Mouse (Mus musculus) adrenal gland, adult 2 months (tissue): ENCODE data around the gene Cgas. TPM values are rescaled to one million over a fixed set of nuclear protein-coding genes. Genes with fewer than 3 reads are reported as not detected.

ENCODE experiments used
- DNase-seq: peaks from one replicate; pipeline ENCODE4 v3.0.0; 2021
- polyA plus RNA-seq: library from polyadenylated mRNA; depleted of rRNA; stranded (reverse); fragments of >200 nt; gene quantifications from 2 replicates; pipeline ENCODE4 v1.2.3, GENCODE M21; 2012
- total RNA-seq, 2 experiments: library from RNA; stranded (reverse); gene quantifications; 2 replicates each; pipeline ENCODE4 v1.2.3; 2021

The Cgas gene
- total and polyA plus RNA-seq, 3 experiments: 0.52 to 0.73 (median 0.67) TPM

GRCm38 (mm10) chr9:78457026-78457425 is 14.0 kb upstream of the Cgas start:
- no peak for DNase-seq

GRCm38 (mm10) chr9:78451382-78451781 is 8.3 kb upstream of the Cgas start:
- no peak for DNase-seq

- DNase-seq: no peak
Measured at GRCm38 (mm10) chr9:78450404-78450803, 7.4 kb upstream of the Cgas start.

GRCm38 (mm10) chr9:78447973-78448873 is 5.2 kb upstream of the Cgas start, which contains the start of the genes Mto1 and Gm17324:
TSS of gene Mto1 (plus strand) at chr9:78448208.
TSS of gene Gm17324 (minus strand) at chr9:78448786.
- DNase-seq: peak; percentile 93

GRCm38 (mm10) chr9:78447606-78447972 is 4.6 kb upstream of the Cgas start:
- no peak for DNase-seq

- no peak for DNase-seq
Measured at GRCm38 (mm10) chr9:78442237-78442578, 829 bp downstream of the Cgas start.

- DNase-seq: no peak
Measured at GRCm38 (mm10) chr9:78439426-78439825, 3.6 kb downstream of the Cgas start.

GRCm38 (mm10) chr9:78432471-78432870 is 10.6 kb downstream of the Cgas start:
- no peak for DNase-seq

GRCm38 (mm10) chr9:78430486-78430885 is 12.6 kb downstream of the Cgas start:
- DNase-seq: no peak

GRCm38 (mm10) chr9:78429551-78429950 is 13.5 kb downstream of the Cgas start:
- DNase-seq: no peak

GRCm38 (mm10) chr9:78428870-78429432 is 14.1 kb downstream of the Cgas start:
- no peak for DNase-seq

GRCm38 (mm10) chr9:78428185-78428584 is 14.9 kb downstream of the Cgas start:
- DNase-seq: no peak

- no peak for DNase-seq
Measured at GRCm38 (mm10) chr9:78427362-78427781, 15.7 kb downstream of the Cgas start.

- DNase-seq: no peak
Measured at GRCm38 (mm10) chr9:78401596-78401995, 41.4 kb downstream of the Cgas start.

- DNase-seq: no peak
Measured at GRCm38 (mm10) chr9:78400570-78400969, 42.5 kb downstream of the Cgas start.

GRCm38 (mm10) chr9:78396517-78396916 is 46.5 kb downstream of the Cgas start:
- no peak for DNase-seq

GRCm38 (mm10) chr9:78395630-78396351 is 47.2 kb downstream of the Cgas start, which contains the start of gene Ddx43:
TSS of gene Ddx43 (plus strand) at chr9:78395777.
- DNase-seq: peak; percentile 30

GRCm38 (mm10) chr9:78395244-78395629 is 47.8 kb downstream of the Cgas start:
- no peak for DNase-seq

- no peak for DNase-seq
Measured at GRCm38 (mm10) chr9:78394602-78395001, 48.4 kb downstream of the Cgas start.

GRCm38 (mm10) chr9:78393741-78394140 is 49.3 kb downstream of the Cgas start:
- DNase-seq: no peak

GRCm38 (mm10) chr9:78389981-78390380 is 53.1 kb downstream of the Cgas start:
- no peak for DNase-seq

- DNase-seq: no peak
Measured at GRCm38 (mm10) chr9:78386947-78387346, 56.1 kb downstream of the Cgas start.

- DNase-seq: peak; percentile 4
Measured at GRCm38 (mm10) chr9:78385893-78386292, 57.1 kb downstream of the Cgas start.
